Mouse (Mus musculus) heart, postnatal 0 days (tissue): ENCODE measurements around the gene Gpr137.

ENCODE experiments used
- CTCF ChIP-seq: IDR thresholded peaks from 2 replicates; pipeline ENCODE4 v1.5.1; 2016; ENCODE audit warnings: antibody characterized with exemption, control low read depth, low read depth
- EP300 ChIP-seq: IDR thresholded peaks from 2 replicates; pipeline ENCODE4 v1.6.1; 2016; ENCODE audit warnings: antibody characterized with exemption, low read depth

GRCm38 (mm10) chr19:6979001-6979479, 36.8 kb upstream of the Gpr137 start:
- TF ChIP-seq CTCF (no peak), EP300 (no peak)
